Mouse (Mus musculus) ES-Bruce4 (cell line): ENCODE measurements around the gene Lrmda.

Source experiments
- CTCF ChIP-seq: IDR thresholded peaks from one replicate; pipeline ENCODE4 v1.8.1; 2011; ENCODE audit warnings: low read depth, low read length
- EP300 ChIP-seq: IDR thresholded peaks from 2 replicates; pipeline ENCODE4 v1.6.1; 2011; ENCODE audit warnings: low read depth, low read length; ENCODE audit not compliant: insufficient read depth

DNA sequence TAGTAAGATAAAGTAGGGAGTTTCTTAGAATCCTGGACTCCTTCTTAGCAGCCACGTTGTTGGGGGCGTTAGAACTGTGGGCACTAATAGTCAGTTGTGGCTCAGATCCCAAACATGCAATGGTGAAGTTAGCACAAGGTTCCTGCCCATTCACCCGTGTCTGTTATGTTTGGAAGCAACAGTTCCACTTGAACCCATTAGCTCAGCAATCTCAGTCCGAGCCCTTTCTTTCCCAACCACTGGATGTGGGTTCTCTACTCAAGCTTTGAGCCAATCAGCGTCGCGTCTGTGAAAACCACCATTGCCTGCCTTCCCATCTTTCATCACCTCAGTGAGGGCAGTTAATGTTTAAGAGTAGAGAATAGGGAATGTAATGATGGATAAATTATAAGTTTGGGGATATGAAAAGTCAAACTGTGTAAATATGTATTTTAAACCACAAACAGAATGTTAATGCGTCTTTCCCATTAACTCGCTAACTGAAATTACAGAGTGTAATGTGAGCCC is 610.9 kb downstream of the Lrmda start:
- TF ChIP-seq CTCF, result no peak
- no peak for TF ChIP-seq EP300
